Mouse (Mus musculus): ENCODE data around the gene Rnf41.

DNA sequence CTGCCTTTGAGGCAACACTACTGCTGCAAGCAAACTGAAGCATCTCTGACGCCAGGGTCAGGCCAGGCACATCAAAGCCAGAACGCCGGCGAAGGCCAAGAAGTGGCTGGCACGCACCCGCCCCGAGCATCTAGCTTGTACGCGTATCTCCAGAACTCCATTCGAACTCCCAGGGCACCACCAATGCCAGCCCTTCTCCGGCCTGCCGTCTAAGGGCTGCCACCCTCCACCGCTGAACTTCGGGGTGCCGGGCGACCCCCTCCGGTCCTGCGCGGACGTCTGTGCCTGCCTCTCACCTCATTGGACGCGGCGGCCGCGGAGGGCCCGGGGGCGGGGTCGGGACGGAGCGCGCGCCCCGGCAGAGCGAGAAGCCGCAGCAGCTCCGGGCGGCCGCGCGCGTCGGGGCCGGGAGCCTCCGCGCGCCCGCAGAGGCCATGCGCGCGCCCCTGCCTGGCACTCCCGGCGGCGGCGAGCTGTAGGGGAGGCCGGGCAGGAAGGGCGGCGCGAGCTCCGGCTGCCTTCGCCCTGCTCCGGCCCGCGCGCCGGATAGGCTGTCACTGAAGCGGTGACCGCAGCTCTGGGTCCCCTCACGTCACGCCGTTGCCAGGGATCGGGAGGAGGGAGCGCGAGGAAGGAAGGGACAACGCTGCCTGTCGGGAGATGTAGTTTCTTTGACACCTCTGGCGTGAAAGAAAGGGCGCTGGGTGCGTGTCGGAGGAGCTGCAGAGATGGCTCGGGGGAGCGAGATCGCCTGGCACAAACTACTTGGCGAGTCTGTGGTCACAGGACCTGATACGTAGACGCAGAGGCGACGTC is 42.8 kb upstream of the Rnf41 start, which contains the start of gene Coq10a:
- TF ChIP-seq POLR2A (IDR thresholded peaks at IDR 0.05; ENCODE audit: control insufficient read depth, low read depth, low read length) (peak; percentile 65), CTCF (IDR thresholded peaks at IDR 0.05; ENCODE audit: control insufficient read depth, insufficient read depth, insufficient replicate concordance, low read depth, low read length) (peak; percentile 15; the same call in 1 of the 2 replicates)

Measured in testis, adult 2 months (tissue).